Mouse (Mus musculus) hindbrain, embryonic 13.5 days (tissue): ENCODE results near the gene Igf2bp2. TPM values are rescaled to one million over a fixed set of nuclear protein-coding genes. Genes with fewer than 3 reads are reported as not detected.

Source experiments
- ATAC-seq: fragments of 200-750 bp; cut with Nextera tagmentation; 2 replicates; pipeline ENCODE4 v1.8.0; 2017; ENCODE audit warnings: moderate TSS enrichment; ENCODE audit not compliant: low FRiP score
- H3K27ac ChIP-seq: fragments of 300-500 bp; sonication (generic); 2 replicates; pipeline ENCODE4 v1.5.1; 2015; ENCODE audit warnings: inconsistent platforms, mild to moderate bottlenecking, moderate library complexity
- H3K27me3 ChIP-seq: fragments of 300-500 bp; sonication (generic); 2 replicates; pipeline ENCODE4 v1.6.1; 2015; ENCODE audit warnings: mild to moderate bottlenecking, inconsistent platforms
- H3K36me3 ChIP-seq: fragments of 300-500 bp; sonication (generic); 2 replicates; pipeline ENCODE4 v1.6.1; 2015; ENCODE audit warnings: mild to moderate bottlenecking, inconsistent platforms
- H3K4me1 ChIP-seq: fragments of 300-500 bp; sonication (generic); replicated peaks from 2 replicates; pipeline ENCODE4 v1.6.1; 2015; ENCODE audit warnings: inconsistent platforms
- H3K4me2 ChIP-seq: fragments of 300-500 bp; sonication (generic); 2 replicates; pipeline ENCODE4 v1.6.1; 2015; ENCODE audit warnings: inconsistent platforms, mild to moderate bottlenecking, moderate library complexity
- H3K4me3 ChIP-seq: fragments of 300-500 bp; sonication (generic); 2 replicates; pipeline ENCODE4 v1.5.1; 2015; ENCODE audit warnings: mild to moderate bottlenecking, inconsistent platforms
- H3K9ac ChIP-seq: fragments of 300-500 bp; sonication (generic); 2 replicates; pipeline ENCODE4 v1.6.1; 2015; ENCODE audit warnings: mild to moderate bottlenecking, inconsistent platforms
- H3K9me3 ChIP-seq: fragments of 300-500 bp; sonication (generic); 2 replicates; pipeline ENCODE4 v1.6.1; 2016; ENCODE audit warnings: inconsistent platforms
- WGBS: fragments of 180-500 bp; shearing (Covaris S2); methylation state at CpG from one replicate; pipeline ENCODE4 v1.1.7; 2015; 5-methylcytosine and 5-hydroxymethylcytosine counted together
- polyA plus RNA-seq: library from polyadenylated mRNA; unstranded; fragments of >200 nt; fragmentation: Nextera tagmentation; extraction: Ambion mirVana; gene quantifications from 2 replicates; pipeline ENCODE4 v1.2.1, GENCODE M21; 2015

The Igf2bp2 gene
- polyA plus RNA-seq, 1 experiment from 2014 or later = 33.5 TPM

GRCm38 (mm10) chr16:22163456-22163851, 355 bp upstream of the Igf2bp2 start:
- 0 out of 2 replicates have a peak, but pooled peaks cover 4% of the 10 kb centered on the region for H3K27me3 ChIP-seq
- peak overlapping the region; percentile 95 for H3K4me3 ChIP-seq
- H3K4me1 ChIP-seq = peaks cover 26% of the 10 kb centered on the region
- H3K9ac ChIP-seq = peak overlapping the region; percentile 96
- H3K27ac ChIP-seq = peak overlapping the region; percentile 92
- WGBS = under 1% methylated on average over 27 of the region's 27 CpGs
- H3K4me2 ChIP-seq = peak overlapping the region; percentile 90
- ATAC-seq = peak; percentile 82
- H3K9me3 ChIP-seq = no peaks in the 10 kb centered on the region
- no peaks in the 10 kb centered on the region for H3K36me3 ChIP-seq

DNA sequence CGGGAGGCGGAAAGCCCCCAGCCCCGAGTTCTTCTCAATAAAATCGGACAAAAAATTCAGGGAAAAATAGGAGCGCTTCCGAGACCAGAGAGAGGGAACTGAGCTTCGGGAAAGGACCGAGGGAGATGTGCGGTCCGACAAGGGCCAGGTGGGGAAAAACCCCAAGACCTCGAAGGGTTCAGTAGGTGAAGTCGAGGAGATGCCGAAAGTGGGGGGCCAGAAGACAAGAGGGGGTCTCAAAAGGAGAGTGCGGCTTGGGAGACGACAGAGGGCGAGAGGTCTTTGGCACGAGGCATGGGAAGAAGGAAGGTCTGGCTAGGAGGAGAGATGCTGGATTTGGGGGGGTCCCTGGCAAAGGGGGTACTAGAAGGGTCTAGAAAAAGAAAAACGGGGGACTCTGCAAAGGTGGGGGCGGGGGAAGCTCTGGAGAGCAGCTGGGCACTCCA, 1.0 kb downstream of the Igf2bp2 start:
- Histone ChIP-seq H3K27me3 (0 out of 2 replicates have a peak, but pooled peaks cover 4% of the 10 kb centered on the region), H3K4me3 (peak overlapping the region; percentile 95), H3K36me3 (no peaks in the 10 kb centered on the region), H3K4me2 (peak overlapping the region; percentile 90), H3K4me1 (peaks cover 26% of the 10 kb centered on the region), H3K9me3 (no peaks in the 10 kb centered on the region), H3K27ac (peak overlapping the region; percentile 92), H3K9ac (peak overlapping the region; percentile 96)
- peak; percentile 16; the same call in 1 of the 2 replicates for ATAC-seq
- 0% methylated on average over 19 of the region's 19 CpGs for WGBS

GRCm38 (mm10) chr16:22161351-22162065, 1.6 kb downstream of the Igf2bp2 start:
- Histone ChIP-seq H3K27me3 (0 out of 2 replicates have a peak, but pooled peaks cover 4% of the 10 kb centered on the region), H3K9ac (peak overlapping the region; percentile 96), H3K36me3 (no peaks in the 10 kb centered on the region), H3K4me2 (peak overlapping the region; percentile 90), H3K4me1 (peaks cover 26% of the 10 kb centered on the region), H3K9me3 (no peaks in the 10 kb centered on the region), H3K27ac (peak overlapping the region; percentile 92), H3K4me3 (peak overlapping the region; percentile 95)
- WGBS = under 1% methylated on average over 71 of the region's 71 CpGs
- peak; percentile 32; the same call in 1 of the 2 replicates for ATAC-seq

- Histone ChIP-seq H3K4me3 (peak overlapping the region; percentile 95), H3K4me2 (peak overlapping the region; percentile 90), H3K9ac (peak overlapping the region; percentile 59; the same call in 1 of the 2 replicates), H3K27ac (no peak overlapping the region), H3K4me1 (peaks cover 26% of the 10 kb centered on the region), H3K9me3 (no peaks in the 10 kb centered on the region), H3K36me3 (no peaks in the 10 kb centered on the region), H3K27me3 (0 out of 2 replicates have a peak, but pooled peaks cover 4% of the 10 kb centered on the region)
- ATAC-seq = no peak
- WGBS = under 1% methylated on average over 16 of the region's 16 CpGs
Observed at GRCm38 (mm10) chr16:22160386-22161145, 2.5 kb downstream of the Igf2bp2 start.

DNA sequence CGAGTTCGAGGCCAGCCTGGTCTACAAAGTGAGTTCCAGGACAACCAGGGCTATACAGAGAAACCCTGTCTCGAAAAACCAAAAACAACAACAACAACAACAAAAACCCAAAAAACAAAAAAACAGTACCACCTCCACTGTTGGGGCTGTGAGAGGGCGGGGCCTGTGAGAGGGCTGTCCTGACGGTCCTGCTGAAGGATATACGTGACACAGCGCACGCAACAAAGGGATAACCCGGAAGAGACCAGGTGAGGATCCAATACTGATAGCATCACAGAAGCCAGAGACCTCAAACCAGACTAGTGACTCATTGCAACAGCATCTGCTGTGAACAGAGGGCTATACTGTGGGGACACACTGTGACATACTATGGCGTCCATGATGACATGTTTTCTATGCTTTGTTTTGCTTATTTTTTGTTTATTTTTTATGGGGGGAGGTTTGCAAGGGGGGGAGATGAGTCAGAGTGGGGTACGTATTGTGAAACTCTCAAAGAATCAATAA, 10.1 kb downstream of the Igf2bp2 start:
- no peak overlapping the region for H3K9ac ChIP-seq
- H3K4me3 ChIP-seq = no peak overlapping the region
- peaks cover 38% of the 10 kb centered on the region for H3K4me1 ChIP-seq
- no peaks in the 10 kb centered on the region for H3K9me3 ChIP-seq
- no peak overlapping the region for H3K4me2 ChIP-seq
- ATAC-seq = no peak
- no peaks in the 10 kb centered on the region for H3K27me3 ChIP-seq
- H3K36me3 ChIP-seq = no peaks in the 10 kb centered on the region
- WGBS = 91% methylated on average over 11 of the region's 11 CpGs
- no peak overlapping the region for H3K27ac ChIP-seq

DNA sequence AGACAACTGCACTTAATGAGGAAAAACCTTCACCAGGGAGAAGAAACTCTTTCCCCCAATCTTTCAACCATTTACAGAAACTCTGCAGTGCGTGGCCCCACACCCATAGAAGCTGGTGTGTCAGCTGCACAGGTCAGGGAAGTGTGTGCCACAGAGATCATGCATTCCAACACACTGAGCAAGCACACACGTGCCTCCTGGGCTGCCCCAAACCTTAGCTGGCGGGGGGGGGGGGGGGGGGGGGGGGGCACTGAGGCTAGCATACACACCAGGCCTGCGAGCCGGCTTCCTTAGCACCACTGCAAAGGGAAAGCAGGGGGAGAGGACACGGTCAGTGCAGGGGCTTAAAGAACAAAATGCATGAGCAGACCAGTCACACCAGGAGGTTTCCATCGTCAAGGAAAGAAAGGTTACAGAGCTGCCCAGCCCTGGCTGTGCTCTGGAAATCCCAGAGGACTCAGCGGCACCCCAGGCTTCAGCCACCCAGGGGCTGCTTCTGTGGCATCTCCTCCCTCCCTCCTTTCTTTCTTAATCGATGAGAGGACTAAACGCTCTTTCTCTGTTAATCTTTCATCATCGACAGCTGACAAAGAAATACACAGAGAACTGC, 11.3 kb downstream of the Igf2bp2 start:
- 18% methylated on average over 8 of the region's 11 CpGs for WGBS
- H3K4me3 ChIP-seq = no peak overlapping the region
- H3K27me3 ChIP-seq = no peaks in the 10 kb centered on the region
- no peaks in the 10 kb centered on the region for H3K36me3 ChIP-seq
- no peaks in the 10 kb centered on the region for H3K9me3 ChIP-seq
- H3K27ac ChIP-seq = peak overlapping the region; percentile 48
- peak overlapping the region; percentile 31 for H3K4me2 ChIP-seq
- H3K9ac ChIP-seq = peak overlapping the region; percentile 56; the same call in 1 of the 2 replicates
- ATAC-seq = no peak
- H3K4me1 ChIP-seq = peaks cover 47% of the 10 kb centered on the region

GRCm38 (mm10) chr16:22150421-22150820, 12.7 kb downstream of the Igf2bp2 start:
- Histone ChIP-seq H3K27me3 (no peaks in the 10 kb centered on the region), H3K27ac (no peak overlapping the region), H3K9ac (no peak overlapping the region), H3K4me2 (no peak overlapping the region), H3K4me1 (peaks cover 47% of the 10 kb centered on the region), H3K36me3 (no peaks in the 10 kb centered on the region), H3K9me3 (no peaks in the 10 kb centered on the region), H3K4me3 (no peak overlapping the region)
- WGBS = 54% methylated on average over 2 of the region's 2 CpGs
- no peak for ATAC-seq

DNA sequence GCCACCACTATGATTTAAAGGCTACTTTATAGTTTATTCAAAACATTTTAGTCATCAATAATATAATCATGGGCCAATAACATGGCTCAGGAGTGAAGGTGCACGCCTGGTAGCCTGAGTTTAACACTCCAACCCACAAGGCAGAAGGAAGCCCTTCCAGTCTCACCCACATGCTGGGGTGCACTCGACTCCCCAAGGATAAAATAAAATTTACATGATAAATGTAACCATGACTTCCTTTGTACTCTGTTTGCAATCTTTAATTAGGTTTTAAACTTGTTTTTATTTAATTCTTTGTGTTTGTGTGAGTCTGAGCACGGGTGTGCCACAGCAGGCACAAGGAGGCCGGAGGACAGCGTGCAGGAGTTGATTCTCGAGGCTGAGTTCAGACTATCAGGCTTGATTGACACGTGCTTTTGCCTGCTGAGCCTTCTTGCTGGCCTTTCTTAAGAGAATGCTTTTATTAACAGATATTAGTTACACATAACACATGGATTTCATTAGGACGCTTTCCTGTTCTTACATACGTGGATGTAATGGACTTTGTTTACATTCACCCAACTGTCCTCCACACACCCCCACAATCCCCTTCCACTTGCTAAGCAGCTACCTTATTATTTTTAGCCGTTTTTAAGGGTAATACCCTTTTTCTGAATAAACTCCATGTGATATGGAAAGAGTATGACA, 13.3 kb downstream of the Igf2bp2 start:
- no peak overlapping the region for H3K9ac ChIP-seq
- H3K4me3 ChIP-seq = no peak overlapping the region
- H3K27ac ChIP-seq = no peak overlapping the region
- ATAC-seq = no peak
- H3K4me1 ChIP-seq = peaks cover 47% of the 10 kb centered on the region
- no peaks in the 10 kb centered on the region for H3K9me3 ChIP-seq
- H3K4me2 ChIP-seq = no peak overlapping the region
- H3K27me3 ChIP-seq = no peaks in the 10 kb centered on the region
- H3K36me3 ChIP-seq = no peaks in the 10 kb centered on the region
- 30% methylated on average over 10 of the region's 10 CpGs for WGBS

- 37% methylated on average over 2 of the region's 2 CpGs for WGBS
- no peak for ATAC-seq
- no peaks in the 10 kb centered on the region for H3K27me3 ChIP-seq
Observed at GRCm38 (mm10) chr16:22149076-22149475, 14.0 kb downstream of the Igf2bp2 start.

GRCm38 (mm10) chr16:22147131-22147530, 16.0 kb downstream of the Igf2bp2 start:
- no peak for ATAC-seq
- H3K27me3 ChIP-seq = no peaks in the 10 kb centered on the region
- no peak overlapping the region for H3K27ac ChIP-seq
- no peak overlapping the region for H3K4me3 ChIP-seq
- no peaks in the 10 kb centered on the region for H3K9me3 ChIP-seq
- H3K9ac ChIP-seq = no peak overlapping the region
- no peak overlapping the region for H3K4me2 ChIP-seq
- no peaks in the 10 kb centered on the region for H3K36me3 ChIP-seq
- H3K4me1 ChIP-seq = peaks cover 43% of the 10 kb centered on the region
- 84% methylated on average over 1 of the region's 1 CpGs for WGBS

More at GRCm38 (mm10) chr16:22149076-22149475, 14.0 kb downstream of the Igf2bp2 start:
- Histone ChIP-seq H3K9me3 (no peaks in the 10 kb centered on the region), H3K9ac (no peak overlapping the region), H3K36me3 (no peaks in the 10 kb centered on the region), H3K4me1 (peaks cover 47% of the 10 kb centered on the region), H3K4me2 (no peak overlapping the region), H3K27ac (no peak overlapping the region), H3K4me3 (no peak overlapping the region)

GRCm38 (mm10) chr16:22146071-22146470, 17.0 kb downstream of the Igf2bp2 start:
- H3K4me1 ChIP-seq = peaks cover 36% of the 10 kb centered on the region
- H3K36me3 ChIP-seq = no peaks in the 10 kb centered on the region
- no peaks in the 10 kb centered on the region for H3K9me3 ChIP-seq
- ATAC-seq = no peak
- no peak overlapping the region for H3K4me2 ChIP-seq
- 92% methylated on average over 7 of the region's 7 CpGs for WGBS
- H3K27me3 ChIP-seq = no peaks in the 10 kb centered on the region
- H3K9ac ChIP-seq = no peak overlapping the region
- no peak overlapping the region for H3K4me3 ChIP-seq
- H3K27ac ChIP-seq = no peak overlapping the region
